Mouse (Mus musculus): ENCODE data around the gene Mymx. TPM values are rescaled to one million over a fixed set of nuclear protein-coding genes. Genes with fewer than 3 reads are reported as not detected.

Mymx gene
- polyA plus RNA-seq, 1 experiment from 2014 or later: 15.8 TPM

DNA sequence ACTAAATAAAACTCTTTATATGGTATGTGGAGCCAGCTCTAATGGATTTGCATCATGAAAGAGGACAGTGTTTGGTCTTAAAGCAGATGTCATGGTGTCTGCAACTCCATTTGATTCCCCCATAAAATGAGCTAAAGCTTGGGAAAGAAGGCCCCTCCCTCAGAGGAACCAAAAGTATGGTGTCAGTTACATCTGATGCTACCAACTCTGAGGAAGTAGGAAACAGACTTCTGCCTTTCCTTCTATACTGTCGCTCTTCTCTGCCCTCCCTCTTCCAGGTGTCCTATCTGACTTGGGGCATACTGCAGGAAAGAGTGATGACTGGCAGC is 35.9 kb downstream of the Mymx start:
- no peaks in the 10 kb centered on the region for H3K27me3 ChIP-seq
- no peaks in the 10 kb centered on the region for H3K9me3 ChIP-seq
- H3K36me3 ChIP-seq: peaks cover 62% of the 10 kb centered on the region
- peaks cover 26% of the 10 kb centered on the region for H3K4me1 ChIP-seq (replicated peaks)
- H3K9ac ChIP-seq (replicated peaks): no peak overlapping the region
- H3K27ac ChIP-seq: 0 out of 2 replicates have a peak overlapping the region, but pooled peaks have one; percentile 5
- WGBS: 81% methylated on average over 1 of the region's 1 CpGs
- no peak for ATAC-seq (ENCODE audit: insufficient number of reproducible peaks, insufficient read depth, low FRiP score, low TSS enrichment, low read depth)
- no peak overlapping the region for H3K4me2 ChIP-seq
- H3K4me3 ChIP-seq (replicated peaks): no peak overlapping the region

DNA sequence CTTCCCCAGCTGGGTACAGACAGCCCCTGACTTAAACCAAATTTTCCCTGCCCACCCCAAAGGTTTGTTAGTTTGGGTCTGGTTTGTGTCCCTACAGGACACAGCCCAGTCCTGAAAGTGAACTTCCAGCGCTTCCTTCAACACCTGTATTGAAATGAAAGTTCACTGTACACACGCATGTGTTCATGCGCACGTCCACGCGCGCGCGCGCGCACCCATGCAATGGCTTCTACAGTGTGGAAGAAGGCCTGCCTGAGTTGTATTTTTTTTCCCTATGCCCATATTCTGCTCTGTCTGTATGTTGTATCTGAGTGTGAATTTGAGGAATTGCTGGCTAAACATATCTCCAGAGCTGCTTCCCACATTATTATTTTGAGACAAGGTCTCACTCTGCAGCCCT is 36.8 kb downstream of the Mymx start:
- H3K9me3 ChIP-seq: no peaks in the 10 kb centered on the region
- no peak for ATAC-seq (ENCODE audit: insufficient number of reproducible peaks, insufficient read depth, low FRiP score, low TSS enrichment, low read depth)
- H3K27me3 ChIP-seq: no peaks in the 10 kb centered on the region
- H3K4me3 ChIP-seq (replicated peaks): peak overlapping the region; percentile 84
- H3K4me2 ChIP-seq: peak overlapping the region; percentile 97
- 95% methylated on average over 11 of the region's 11 CpGs for WGBS
- H3K4me1 ChIP-seq (replicated peaks): peaks cover 22% of the 10 kb centered on the region
- peak overlapping the region; percentile 87 for H3K9ac ChIP-seq (replicated peaks)
- H3K27ac ChIP-seq: peak overlapping the region; percentile 88
- H3K36me3 ChIP-seq: peaks cover 57% of the 10 kb centered on the region

DNA sequence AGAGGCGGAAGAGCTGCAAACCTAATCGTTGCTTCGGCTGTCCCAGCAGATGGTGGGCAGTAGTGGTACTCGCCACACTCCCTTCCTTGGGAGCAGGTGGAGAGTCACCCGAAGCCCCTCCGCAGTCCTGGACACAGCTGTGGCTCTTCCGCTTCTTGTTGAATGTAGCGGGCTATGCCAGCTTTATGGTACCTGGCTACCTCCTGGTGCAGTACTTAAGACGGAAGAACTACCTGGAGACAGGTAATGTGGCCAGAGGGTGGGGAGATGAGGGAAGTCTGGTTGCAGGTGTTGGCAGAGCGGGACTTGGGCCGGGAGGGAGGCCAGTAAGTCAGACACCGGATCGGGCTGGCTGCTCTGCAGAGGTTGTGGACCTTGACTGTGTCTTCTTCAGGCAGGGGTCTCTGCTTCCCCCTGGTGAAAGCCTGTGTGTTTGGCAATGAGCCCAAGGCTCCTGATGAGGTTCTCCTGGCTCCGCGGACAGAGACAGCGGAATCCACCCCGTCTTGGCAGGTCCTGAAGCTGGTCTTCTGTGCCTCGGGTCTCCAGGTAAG is 37.3 kb downstream of the Mymx start:
- no peak for ATAC-seq (ENCODE audit: insufficient number of reproducible peaks, insufficient read depth, low FRiP score, low TSS enrichment, low read depth)
- Histone ChIP-seq H3K27me3 (no peaks in the 10 kb centered on the region), H3K36me3 (peaks cover 54% of the 10 kb centered on the region), H3K4me1 (replicated peaks) (peaks cover 18% of the 10 kb centered on the region), H3K27ac (peak overlapping the region; percentile 88), H3K9me3 (no peaks in the 10 kb centered on the region), H3K9ac (replicated peaks) (peak overlapping the region; percentile 87), H3K4me3 (replicated peaks) (peak overlapping the region; percentile 84), H3K4me2 (peak overlapping the region; percentile 97)
- WGBS: 12% methylated on average over 18 of the region's 18 CpGs

GRCm38 (mm10) chr17:45563655-45564530 is 38.0 kb downstream of the Mymx start, which contains the start of gene Slc35b2:
Gene Slc35b2, plus strand, starts transcription at chr17:45563874.
- ATAC-seq (ENCODE audit: insufficient number of reproducible peaks, insufficient read depth, low FRiP score, low TSS enrichment, low read depth): peak; percentile 84
- WGBS: 1% methylated on average over 61 of the region's 61 CpGs
- Histone ChIP-seq H3K9me3 (no peaks in the 10 kb centered on the region), H3K27me3 (no peaks in the 10 kb centered on the region), H3K4me2 (peak within 1 kb of the TSS; percentile 97), H3K4me1 (replicated peaks) (peaks cover 18% of the 10 kb centered on the region), H3K9ac (replicated peaks) (peak within 1 kb of the TSS; percentile 87), H3K27ac (peak within 1 kb of the TSS; percentile 88), H3K4me3 (replicated peaks) (peak within 1 kb of the TSS; percentile 84), H3K36me3 (peaks cover 47% of the 10 kb centered on the region)

- H3K9ac ChIP-seq (replicated peaks): no peak overlapping the region
- H3K27me3 ChIP-seq: peaks cover under 1% of the 10 kb centered on the region; the same call in 1 of the 2 replicates
- no peak overlapping the region for H3K4me3 ChIP-seq (replicated peaks)
- H3K27ac ChIP-seq: no peak overlapping the region
- 77% methylated on average over 12 of the region's 12 CpGs for WGBS
- H3K36me3 ChIP-seq: peaks cover 40% of the 10 kb centered on the region
- peaks cover 16% of the 10 kb centered on the region for H3K4me1 ChIP-seq (replicated peaks)
- H3K9me3 ChIP-seq: no peaks in the 10 kb centered on the region
- ATAC-seq (ENCODE audit: insufficient number of reproducible peaks, insufficient read depth, low FRiP score, low TSS enrichment, low read depth): no peak
- H3K4me2 ChIP-seq: peak overlapping the region; percentile 97
Measured at GRCm38 (mm10) chr17:45563216-45563615, 38.7 kb downstream of the Mymx start.

- Histone ChIP-seq H3K4me3 (replicated peaks) (no peak overlapping the region), H3K4me1 (replicated peaks) (peaks cover 32% of the 10 kb centered on the region), H3K36me3 (peaks cover 7% of the 10 kb centered on the region; the same call in 1 of the 2 replicates), H3K27me3 (peaks cover 25% of the 10 kb centered on the region), H3K27ac (no peak overlapping the region), H3K9me3 (no peaks in the 10 kb centered on the region), H3K9ac (replicated peaks) (no peak overlapping the region), H3K4me2 (no peak overlapping the region)
- no peak for ATAC-seq (ENCODE audit: insufficient number of reproducible peaks, insufficient read depth, low FRiP score, low TSS enrichment, low read depth)
- WGBS: 86% methylated on average over 15 of the region's 15 CpGs
Measured at GRCm38 (mm10) chr17:45559732-45560525, 42.0 kb downstream of the Mymx start.

DNA sequence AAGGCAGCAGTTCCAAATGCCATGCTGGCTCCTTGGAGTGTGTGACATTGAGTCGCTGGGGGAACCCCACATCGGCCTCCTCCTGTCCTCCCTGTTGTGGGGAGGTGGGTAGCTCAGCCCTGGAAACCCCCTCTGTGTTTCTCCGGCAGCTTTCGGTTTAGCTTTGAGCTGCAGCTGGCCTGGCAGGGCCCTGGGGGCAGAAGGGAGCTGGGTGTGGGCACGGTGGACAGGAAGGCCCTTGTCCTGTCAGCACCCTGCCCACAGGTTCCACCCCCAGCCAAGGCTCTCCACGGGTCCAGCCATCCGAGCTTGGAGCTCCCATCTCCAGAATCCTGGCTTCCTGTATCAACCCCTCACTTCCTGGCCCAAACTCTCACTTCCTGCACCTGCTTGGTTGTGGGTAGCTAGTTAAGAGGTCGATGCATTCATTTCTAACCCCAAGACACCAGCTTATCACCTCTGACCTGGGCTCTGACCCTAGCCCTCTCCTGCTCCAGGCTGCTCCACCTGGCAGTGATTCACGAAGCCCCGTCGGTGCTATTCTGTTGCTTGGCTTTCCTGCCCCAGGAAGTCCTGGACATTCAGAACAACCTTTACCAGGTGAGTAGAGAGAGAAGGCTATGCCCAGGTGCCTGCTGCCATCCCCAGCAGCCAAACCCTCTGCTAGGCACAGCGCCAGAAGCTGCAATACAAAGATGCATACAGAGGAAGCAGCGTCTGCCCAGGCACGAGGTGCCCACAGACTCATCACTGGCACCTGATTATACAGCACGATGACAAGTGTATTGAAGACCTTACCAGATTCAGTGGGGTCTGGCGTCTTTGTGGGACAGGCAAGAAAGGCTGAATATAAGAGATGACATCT is 43.7 kb downstream of the Mymx start:
- H3K4me2 ChIP-seq: 0 out of 2 replicates have a peak overlapping the region, but pooled peaks have one; percentile 94
- no peak overlapping the region for H3K4me3 ChIP-seq (replicated peaks)
- peak overlapping the region; percentile 34; the same call in 1 of the 2 replicates for H3K9ac ChIP-seq (replicated peaks)
- H3K4me1 ChIP-seq (replicated peaks): peaks cover 26% of the 10 kb centered on the region
- WGBS: 71% methylated on average over 16 of the region's 16 CpGs
- no peak for ATAC-seq (ENCODE audit: insufficient number of reproducible peaks, insufficient read depth, low FRiP score, low TSS enrichment, low read depth)
- no peak overlapping the region for H3K27ac ChIP-seq
- H3K9me3 ChIP-seq: no peaks in the 10 kb centered on the region
- H3K36me3 ChIP-seq: 0 out of 2 replicates have a peak, but pooled peaks cover 6% of the 10 kb centered on the region
- H3K27me3 ChIP-seq: peaks cover 32% of the 10 kb centered on the region

- no peak for ATAC-seq (ENCODE audit: insufficient number of reproducible peaks, insufficient read depth, low FRiP score, low TSS enrichment, low read depth)
- 0 out of 2 replicates have a peak, but pooled peaks cover 6% of the 10 kb centered on the region for H3K36me3 ChIP-seq
- peaks cover 26% of the 10 kb centered on the region for H3K4me1 ChIP-seq (replicated peaks)
- H3K4me3 ChIP-seq (replicated peaks): no peak overlapping the region
- no peak overlapping the region for H3K27ac ChIP-seq
- 72% methylated on average over 7 of the region's 7 CpGs for WGBS
- peaks cover 32% of the 10 kb centered on the region for H3K27me3 ChIP-seq
- H3K9me3 ChIP-seq: no peaks in the 10 kb centered on the region
- peak overlapping the region; percentile 34; the same call in 1 of the 2 replicates for H3K9ac ChIP-seq (replicated peaks)
- H3K4me2 ChIP-seq: peak overlapping the region; percentile 94
Measured at GRCm38 (mm10) chr17:45557246-45557824, 44.6 kb downstream of the Mymx start.

GRCm38 (mm10) chr17:45556514-45557245 is 45.2 kb downstream of the Mymx start:
- no peak for ATAC-seq (ENCODE audit: insufficient number of reproducible peaks, insufficient read depth, low FRiP score, low TSS enrichment, low read depth)
- Histone ChIP-seq H3K9me3 (no peaks in the 10 kb centered on the region), H3K27me3 (peaks cover 32% of the 10 kb centered on the region), H3K4me3 (replicated peaks) (peak overlapping the region; percentile 58), H3K27ac (no peak overlapping the region), H3K9ac (replicated peaks) (0 out of 2 replicates have a peak overlapping the region, but pooled peaks have one; percentile 34), H3K4me2 (peak overlapping the region; percentile 94), H3K4me1 (replicated peaks) (peaks cover 29% of the 10 kb centered on the region), H3K36me3 (0 out of 2 replicates have a peak, but pooled peaks cover 6% of the 10 kb centered on the region)
- WGBS: 77% methylated on average over 3 of the region's 3 CpGs
